Mouse (Mus musculus) embryonic fibroblast, embryonic 13.5 days (primary cell): ENCODE measurements around the gene 1700025F22Rik.

Experiments
- CTCF ChIP-seq: IDR thresholded peaks from 2 replicates; pipeline ENCODE4 v1.5.1; 2011; ENCODE audit warnings: mild to moderate bottlenecking, control low read depth, low read length, moderate library complexity, borderline replicate concordance; ENCODE audit not compliant: insufficient read depth
- POLR2A ChIP-seq: IDR thresholded peaks from 2 replicates; pipeline ENCODE4 v1.6.1; 2011; ENCODE audit warnings: low read depth, mild to moderate bottlenecking, control low read depth, low read length, moderate library complexity

DNA sequence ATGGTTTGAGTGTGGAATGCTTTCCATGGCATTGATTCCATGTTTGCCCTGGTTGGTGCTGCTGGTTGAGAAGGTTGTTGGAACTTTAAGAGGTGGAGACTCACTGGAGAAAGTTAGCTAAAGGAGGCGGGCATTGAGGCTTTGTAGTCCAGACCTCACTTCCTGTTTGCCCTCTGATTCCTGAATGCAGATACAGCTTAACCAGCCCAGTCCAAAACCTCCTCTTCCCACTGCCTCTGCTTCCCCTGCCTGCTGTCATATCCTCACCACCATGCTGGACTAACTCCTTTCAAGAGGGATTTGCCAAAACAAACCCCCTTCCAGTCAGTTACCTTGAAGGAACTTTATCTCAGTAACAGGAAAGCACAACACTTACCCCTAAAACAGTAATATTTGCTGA lies 27.4 kb upstream of the 1700025F22Rik start:
- TF ChIP-seq CTCF, result no peak
- no peak for TF ChIP-seq POLR2A
